Mouse (Mus musculus) kidney, adult 2 months (tissue): ENCODE measurements around the gene Bora.
"Not testable (repeated sequence)": the region's sequence is repeated elsewhere in the genome, so short reads cannot be mapped to it uniquely, and the experiment has no call there.

Experiments used
- CTCF ChIP-seq: fragments of 200-500 bp; conservative IDR thresholded peaks from 2 replicates; pipeline ENCODE4 v1.5.1; 2011; ENCODE audit warnings: low read depth, mild to moderate bottlenecking, control low read depth, low read length, moderate library complexity, mixed read lengths; ENCODE audit not compliant: insufficient read depth, insufficient read length
- POLR2A ChIP-seq: fragments of 200-500 bp; IDR thresholded peaks from one replicate; pipeline ENCODE4 v1.6.1; 2011; ENCODE audit warnings: low read depth, low read length, control low read depth

DNA sequence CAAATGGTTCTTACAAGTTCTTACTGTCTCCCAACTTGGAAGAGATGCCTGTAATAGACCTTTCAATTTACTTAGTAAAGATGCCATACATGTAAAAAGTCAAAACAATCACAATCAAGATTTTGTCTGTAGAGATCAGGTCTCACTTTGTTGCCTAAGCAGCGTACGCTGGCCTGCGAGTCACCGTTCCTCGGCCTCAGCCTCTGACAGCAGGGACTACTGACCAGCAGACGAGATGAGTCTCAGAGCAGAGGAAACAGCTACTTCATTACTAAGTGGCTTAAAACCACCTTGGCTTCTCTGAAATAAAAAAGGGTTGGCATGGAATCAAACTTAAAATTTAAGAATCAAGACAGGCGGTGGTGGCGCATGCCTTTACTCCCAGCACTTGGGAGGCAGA is 11.2 kb upstream of the Bora start:
- TF ChIP-seq POLR2A, CTCF: not testable (repeated sequence)
